Mouse (Mus musculus) cerebellum, adult 11 months (tissue): ENCODE data around the gene Il12a.

Source experiments
- DNase-seq: peaks from one replicate; pipeline ENCODE4 v3.0.0; 2022

The Il12a gene

GRCm38 (mm10) chr3:68690344-68690743, at the start of gene Il12a:
Gene Il12a, plus strand, starts transcription at chr3:68690644.
- DNase-seq: no peak

- no peak for DNase-seq
Measured at GRCm38 (mm10) chr3:68642935-68643334, 47.5 kb upstream of the Il12a start.

GRCm38 (mm10) chr3:68646387-68647130, 43.9 kb upstream of the Il12a start:
- no peak for DNase-seq

- no peak for DNase-seq
Measured at GRCm38 (mm10) chr3:68647282-68647681, 43.2 kb upstream of the Il12a start.

- no peak for DNase-seq
Measured at GRCm38 (mm10) chr3:68650251-68650650, 40.2 kb upstream of the Il12a start.

- no peak for DNase-seq
Measured at GRCm38 (mm10) chr3:68656607-68657352, 33.7 kb upstream of the Il12a start.

- no peak for DNase-seq
Measured at GRCm38 (mm10) chr3:68657589-68658245, 32.7 kb upstream of the Il12a start.

GRCm38 (mm10) chr3:68659996-68660395, 30.4 kb upstream of the Il12a start:
- DNase-seq: no peak

GRCm38 (mm10) chr3:68660538-68660937, 29.9 kb upstream of the Il12a start:
- DNase-seq: no peak

GRCm38 (mm10) chr3:68662386-68662785, 28.1 kb upstream of the Il12a start:
- DNase-seq: no peak

- no peak for DNase-seq
Measured at GRCm38 (mm10) chr3:68664337-68664736, 26.1 kb upstream of the Il12a start.

GRCm38 (mm10) chr3:68666377-68666776, 24.1 kb upstream of the Il12a start:
- DNase-seq: no peak

GRCm38 (mm10) chr3:68667852-68668251, 22.6 kb upstream of the Il12a start:
- DNase-seq: no peak

GRCm38 (mm10) chr3:68669418-68669974, 20.9 kb upstream of the Il12a start:
- DNase-seq: no peak

GRCm38 (mm10) chr3:68674721-68675120, 15.7 kb upstream of the Il12a start:
- DNase-seq: no peak

- no peak for DNase-seq
Measured at GRCm38 (mm10) chr3:68675216-68675835, 15.1 kb upstream of the Il12a start.

- no peak for DNase-seq
Measured at GRCm38 (mm10) chr3:68675980-68676678, 14.3 kb upstream of the Il12a start.

GRCm38 (mm10) chr3:68676831-68677303, 13.6 kb upstream of the Il12a start:
- no peak for DNase-seq

- DNase-seq: no peak
Measured at GRCm38 (mm10) chr3:68678805-68679585, 11.4 kb upstream of the Il12a start.

GRCm38 (mm10) chr3:68683579-68683978, 6.9 kb upstream of the Il12a start:
- DNase-seq: no peak

GRCm38 (mm10) chr3:68684207-68684606, 6.2 kb upstream of the Il12a start:
- DNase-seq: no peak
